Mouse (Mus musculus): ENCODE data around the gene Riox1. TPM values are rescaled to one million over a fixed set of nuclear protein-coding genes. Genes with fewer than 3 reads are reported as not detected.
"Not testable (repeated sequence)": the region's sequence is repeated elsewhere in the genome, so short reads cannot be mapped to it uniquely, and the experiment has no call there.

The Riox1 gene
- polyA plus RNA-seq, 1 experiment = 11.8 TPM

GRCm38 (mm10) chr12:83924332-83924731, 26.1 kb upstream of the Riox1 start:
- TF ChIP-seq POLR2A (IDR thresholded peaks at IDR 0.05; ENCODE audit: extremely low read depth, insufficient read depth, low read length) = no peak
- no peak for TF ChIP-seq CTCF (IDR thresholded peaks at IDR 0.05; ENCODE audit: extremely low read depth, insufficient read depth, low read length)
- no peak overlapping the region for H3K4me3 ChIP-seq (ENCODE audit: insufficient read depth, low read length)
- H3K4me1 ChIP-seq (ENCODE audit: control insufficient read depth, insufficient read depth, low read length) = peaks cover 5% of the 10 kb centered on the region
- peak overlapping the region; percentile 70 for H3K27ac ChIP-seq (ENCODE audit: insufficient read depth, low read length)

- H3K4me1 ChIP-seq (ENCODE audit: control insufficient read depth, insufficient read depth, low read length) = peaks cover 5% of the 10 kb centered on the region
- TF ChIP-seq POLR2A (IDR thresholded peaks at IDR 0.05; ENCODE audit: extremely low read depth, insufficient read depth, low read length) (no peak), CTCF (IDR thresholded peaks at IDR 0.05; ENCODE audit: extremely low read depth, insufficient read depth, low read length) (no peak)
Measured at GRCm38 (mm10) chr12:83925160-83925703, 25.2 kb upstream of the Riox1 start.

GRCm38 (mm10) chr12:83926061-83926460, 24.3 kb upstream of the Riox1 start:
- H3K4me3 ChIP-seq (ENCODE audit: insufficient read depth, low read length) = no peak overlapping the region
- no peak overlapping the region for H3K27ac ChIP-seq (ENCODE audit: insufficient read depth, low read length)
- peaks cover 5% of the 10 kb centered on the region for H3K4me1 ChIP-seq (ENCODE audit: control insufficient read depth, insufficient read depth, low read length)
- TF ChIP-seq CTCF (IDR thresholded peaks at IDR 0.05; ENCODE audit: extremely low read depth, insufficient read depth, low read length) (no peak), POLR2A (IDR thresholded peaks at IDR 0.05; ENCODE audit: extremely low read depth, insufficient read depth, low read length) (no peak)

More at GRCm38 (mm10) chr12:83925160-83925703, 25.2 kb upstream of the Riox1 start:
- H3K27ac ChIP-seq (ENCODE audit: insufficient read depth, low read length) = no peak overlapping the region
- H3K4me3 ChIP-seq (ENCODE audit: insufficient read depth, low read length) = no peak overlapping the region

- Histone ChIP-seq H3K4me3 (ENCODE audit: insufficient read depth, low read length) (no peak overlapping the region), H3K27ac (ENCODE audit: insufficient read depth, low read length) (peak overlapping the region; percentile 68), H3K4me1 (ENCODE audit: control insufficient read depth, insufficient read depth, low read length) (peaks cover 9% of the 10 kb centered on the region)
- TF ChIP-seq CTCF (IDR thresholded peaks at IDR 0.05; ENCODE audit: extremely low read depth, insufficient read depth, low read length) = no peak
- TF ChIP-seq POLR2A (IDR thresholded peaks at IDR 0.05; ENCODE audit: extremely low read depth, insufficient read depth, low read length) = no peak
Measured at GRCm38 (mm10) chr12:83927747-83928146, 22.7 kb upstream of the Riox1 start.

- peaks cover 7% of the 10 kb centered on the region for H3K4me1 ChIP-seq (ENCODE audit: control insufficient read depth, insufficient read depth, low read length)
- no peak overlapping the region for H3K4me3 ChIP-seq (ENCODE audit: insufficient read depth, low read length)
- TF ChIP-seq POLR2A (IDR thresholded peaks at IDR 0.05; ENCODE audit: extremely low read depth, insufficient read depth, low read length) (no peak), CTCF (IDR thresholded peaks at IDR 0.05; ENCODE audit: extremely low read depth, insufficient read depth, low read length) (no peak)
- no peak overlapping the region for H3K27ac ChIP-seq (ENCODE audit: insufficient read depth, low read length)
Measured at GRCm38 (mm10) chr12:83929186-83929804, 21.1 kb upstream of the Riox1 start.

GRCm38 (mm10) chr12:83937600-83937999, 12.8 kb upstream of the Riox1 start:
- H3K4me3 ChIP-seq (ENCODE audit: insufficient read depth, low read length) = no peak overlapping the region

GRCm38 (mm10) chr12:83938592-83938991, 11.8 kb upstream of the Riox1 start:
- H3K27ac ChIP-seq (ENCODE audit: insufficient read depth, low read length); H3K4me3 ChIP-seq (ENCODE audit: insufficient read depth, low read length); H3K4me1 ChIP-seq (ENCODE audit: control insufficient read depth, insufficient read depth, low read length): not testable (repeated sequence)

More at GRCm38 (mm10) chr12:83937600-83937999, 12.8 kb upstream of the Riox1 start:
- peaks cover 4% of the 10 kb centered on the region for H3K4me1 ChIP-seq (ENCODE audit: control insufficient read depth, insufficient read depth, low read length)
- TF ChIP-seq CTCF (IDR thresholded peaks at IDR 0.05; ENCODE audit: extremely low read depth, insufficient read depth, low read length) (peak; percentile 22; the same call in 1 of the 2 replicates), POLR2A (IDR thresholded peaks at IDR 0.05; ENCODE audit: extremely low read depth, insufficient read depth, low read length) (no peak)
- H3K27ac ChIP-seq (ENCODE audit: insufficient read depth, low read length) = no peak overlapping the region

- Histone ChIP-seq H3K4me1 (ENCODE audit: control insufficient read depth, insufficient read depth, low read length) (peaks cover 2% of the 10 kb centered on the region; the same call in 1 of the 2 replicates), H3K27ac (ENCODE audit: insufficient read depth, low read length) (no peak overlapping the region), H3K4me3 (ENCODE audit: insufficient read depth, low read length) (no peak overlapping the region)
- TF ChIP-seq CTCF (IDR thresholded peaks at IDR 0.05; ENCODE audit: extremely low read depth, insufficient read depth, low read length) (no peak), POLR2A (IDR thresholded peaks at IDR 0.05; ENCODE audit: extremely low read depth, insufficient read depth, low read length) (no peak)
Measured at GRCm38 (mm10) chr12:83939332-83939731, 11.1 kb upstream of the Riox1 start.

- TF ChIP-seq POLR2A (IDR thresholded peaks at IDR 0.05; ENCODE audit: extremely low read depth, insufficient read depth, low read length) (no peak), CTCF (IDR thresholded peaks at IDR 0.05; ENCODE audit: extremely low read depth, insufficient read depth, low read length) (no peak)
- Histone ChIP-seq H3K4me1 (ENCODE audit: control insufficient read depth, insufficient read depth, low read length) (peaks cover 2% of the 10 kb centered on the region; the same call in 1 of the 2 replicates), H3K27ac (ENCODE audit: insufficient read depth, low read length) (no peak overlapping the region), H3K4me3 (ENCODE audit: insufficient read depth, low read length) (no peak overlapping the region)
Measured at GRCm38 (mm10) chr12:83940031-83940430, 10.4 kb upstream of the Riox1 start.

- TF ChIP-seq POLR2A (IDR thresholded peaks at IDR 0.05; ENCODE audit: extremely low read depth, insufficient read depth, low read length) (no peak), CTCF (IDR thresholded peaks at IDR 0.05; ENCODE audit: extremely low read depth, insufficient read depth, low read length) (no peak)
- Histone ChIP-seq H3K4me1 (ENCODE audit: control insufficient read depth, insufficient read depth, low read length) (peaks cover 2% of the 10 kb centered on the region), H3K4me3 (ENCODE audit: insufficient read depth, low read length) (no peak overlapping the region), H3K27ac (ENCODE audit: insufficient read depth, low read length) (no peak overlapping the region)
Measured at GRCm38 (mm10) chr12:83941938-83942337, 8.5 kb upstream of the Riox1 start.
